Mouse (Mus musculus) stomach, postnatal 0 days (tissue): ENCODE results near the gene Spaar.

ENCODE experiments used
- CTCF ChIP-seq: IDR thresholded peaks from 2 replicates; pipeline ENCODE4 v1.5.1; 2016; ENCODE audit warnings: antibody characterized with exemption, low read depth, mild to moderate bottlenecking, moderate library complexity
- EP300 ChIP-seq: optimal IDR thresholded peaks from 2 replicates; pipeline ENCODE3; 2016; ENCODE audit warnings: antibody characterized with exemption

DNA sequence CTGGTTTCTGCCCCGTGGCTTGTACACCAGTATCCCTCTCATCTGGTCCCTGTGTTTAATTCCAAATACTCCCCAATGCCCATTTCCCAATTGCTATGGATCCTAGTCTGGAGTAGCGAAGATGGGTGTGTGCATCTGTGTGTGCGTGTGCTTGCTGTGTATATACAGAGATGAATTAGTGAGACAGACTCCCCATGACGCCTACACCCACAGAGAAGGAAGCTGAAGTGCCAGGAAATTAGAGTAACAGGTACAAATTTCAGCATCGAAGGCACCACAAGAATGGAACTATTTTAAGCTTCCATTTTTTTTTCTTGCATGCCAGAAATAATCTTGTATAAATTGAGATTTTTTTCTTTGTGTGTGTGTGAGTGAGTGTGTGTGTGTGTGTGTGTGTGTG, 38.8 kb upstream of the Spaar start:
- TF ChIP-seq CTCF = no peak
- TF ChIP-seq EP300 = no peak
